Mouse (Mus musculus): ENCODE data around the gene Pla2g4d. TPM values are rescaled to one million over a fixed set of nuclear protein-coding genes. Genes with fewer than 3 reads are reported as not detected.
"Not testable (repeated sequence)": the region's sequence is repeated elsewhere in the genome, so short reads cannot be mapped to it uniquely, and the experiment has no call there.

Pla2g4d gene
- polyA plus RNA-seq, 1 experiment from 2014 or later = not detected

DNA sequence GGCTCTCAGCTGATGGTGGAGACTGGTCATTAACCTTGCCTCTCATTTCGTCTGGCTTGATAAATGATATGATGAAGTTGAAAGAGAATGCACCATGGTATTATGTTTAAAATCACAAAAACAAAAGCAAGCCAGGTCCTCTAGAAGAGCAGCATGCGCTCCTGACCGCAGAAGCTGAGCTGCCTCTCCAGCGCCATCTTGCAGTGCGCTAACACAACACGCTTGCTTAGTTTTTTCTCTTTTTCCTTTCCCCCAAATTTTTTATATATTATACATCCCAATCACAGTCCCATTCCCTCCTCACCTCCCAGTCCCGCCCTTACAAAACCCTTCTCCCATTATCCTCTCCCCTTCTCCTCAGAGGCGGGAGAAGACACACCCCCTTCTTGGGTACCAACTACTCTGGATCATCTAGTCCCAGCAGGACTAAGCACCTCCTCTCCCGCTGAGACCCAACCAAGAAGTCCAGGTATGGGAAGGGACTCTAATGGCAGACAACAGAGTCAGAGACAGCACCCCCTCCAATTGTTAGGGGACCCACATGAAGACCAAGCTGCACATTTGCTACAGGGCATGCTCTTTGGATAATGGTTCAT lies 43.5 kb downstream of the Pla2g4d start:
- H3K9ac ChIP-seq (ENCODE audit: low read length) = peak overlapping the region; percentile 63
- H3K4me1 ChIP-seq (ENCODE audit: control insufficient read depth, insufficient read depth, low read length) = no peaks in the 10 kb centered on the region
- WGBS = 15% methylated on average over 9 of the region's 9 CpGs
- peak; percentile 60 for ATAC-seq
- H3K9me3 ChIP-seq (replicated peaks; ENCODE audit: control insufficient read depth, low read length) = no peaks in the 10 kb centered on the region
- peak overlapping the region; percentile 63 for H3K4me2 ChIP-seq (ENCODE audit: low read length)
- no peak overlapping the region for H3K27ac ChIP-seq (ENCODE audit: low read depth, low read length)
- no peaks in the 10 kb centered on the region for H3K36me3 ChIP-seq (ENCODE audit: control insufficient read depth, insufficient read depth, low read length)
- DNase-seq (ENCODE audit: low spot score) = peak; percentile 64
- H3K4me3 ChIP-seq (ENCODE audit: low read depth, low read length) = peak overlapping the region; percentile 38
- H3K27me3 ChIP-seq (replicated peaks; ENCODE audit: control insufficient read depth, insufficient read depth, low read length) = no peaks in the 10 kb centered on the region

DNA sequence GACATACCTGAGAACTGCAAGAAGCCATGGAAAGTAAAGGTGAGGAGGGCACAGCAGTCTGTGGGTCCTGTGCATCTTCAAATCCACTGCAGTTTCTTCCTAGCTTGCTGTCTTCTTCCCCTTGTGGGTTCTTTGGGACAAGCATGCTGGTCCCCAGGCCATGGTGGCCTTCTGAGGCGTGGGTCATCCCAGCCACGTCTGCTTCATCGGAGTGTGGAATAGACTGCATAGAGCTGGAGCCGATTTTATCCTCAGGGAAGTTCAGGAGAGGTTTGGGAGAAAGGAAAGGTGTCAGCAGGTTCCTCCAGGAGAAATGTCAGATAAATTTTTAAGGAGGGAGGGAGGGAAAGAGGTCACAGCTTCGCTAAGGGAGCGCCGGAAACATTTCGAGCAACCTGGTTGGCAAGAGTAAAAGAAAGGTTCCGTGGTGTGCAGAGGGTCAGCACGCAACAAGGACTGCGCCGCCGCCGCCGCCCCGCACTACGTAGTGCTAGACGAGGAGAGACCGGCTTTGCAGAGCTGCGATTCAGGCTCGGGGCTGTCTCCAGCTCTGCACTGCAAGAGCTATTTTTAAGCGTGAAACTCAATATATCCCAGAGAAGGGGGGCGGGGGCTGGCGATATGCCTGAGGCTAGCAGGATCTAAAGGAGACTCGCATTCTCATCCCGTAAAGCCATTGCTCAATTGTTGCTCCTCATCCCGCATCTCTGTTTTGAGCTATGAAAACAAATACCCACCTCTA lies 44.1 kb downstream of the Pla2g4d start, which contains the start of gene Pla2g4e:
TSS of gene Pla2g4e (minus strand) at position 657 of the 742 bp plus-strand sequence.
- H3K9ac ChIP-seq (ENCODE audit: low read length) = peak within 1 kb of the TSS; percentile 63
- no peaks in the 10 kb centered on the region for H3K4me1 ChIP-seq (ENCODE audit: control insufficient read depth, insufficient read depth, low read length)
- H3K4me2 ChIP-seq (ENCODE audit: low read length) = peak within 1 kb of the TSS; percentile 63
- H3K9me3 ChIP-seq (replicated peaks; ENCODE audit: control insufficient read depth, low read length) = no peaks in the 10 kb centered on the region
- 3% methylated on average over 27 of the region's 27 CpGs for WGBS
- no peaks in the 10 kb centered on the region for H3K36me3 ChIP-seq (ENCODE audit: control insufficient read depth, insufficient read depth, low read length)
- peak within 1 kb of the TSS; percentile 38 for H3K4me3 ChIP-seq (ENCODE audit: low read depth, low read length)
- no peaks in the 10 kb centered on the region for H3K27me3 ChIP-seq (replicated peaks; ENCODE audit: control insufficient read depth, insufficient read depth, low read length)
- DNase-seq (ENCODE audit: low spot score) = peak; percentile 67
- peak; percentile 86 for ATAC-seq
- no peak within 1 kb of the TSS for H3K27ac ChIP-seq (ENCODE audit: low read depth, low read length)

DNA sequence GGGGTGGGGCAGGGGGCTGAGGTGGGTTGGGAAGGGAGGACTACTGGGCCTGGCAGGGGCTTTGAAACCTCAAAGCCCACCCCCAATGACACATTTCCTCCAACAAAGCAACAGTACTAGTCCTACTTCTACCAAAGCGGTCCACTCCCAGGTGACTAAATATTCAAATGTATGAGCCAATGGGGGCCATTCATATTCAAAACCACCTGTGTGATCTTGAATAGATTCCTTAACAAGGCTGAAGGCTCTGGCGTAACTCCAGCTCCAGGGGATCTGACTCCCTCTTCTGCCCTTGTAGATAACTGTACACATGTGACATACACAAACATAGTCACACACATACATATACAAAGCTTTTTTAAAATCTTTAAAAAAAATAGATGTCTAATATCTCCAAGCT lies 45.0 kb downstream of the Pla2g4d start:
- H3K4me2 ChIP-seq (ENCODE audit: low read length) = no peak overlapping the region
- no peaks in the 10 kb centered on the region for H3K9me3 ChIP-seq (replicated peaks; ENCODE audit: control insufficient read depth, low read length)
- no peaks in the 10 kb centered on the region for H3K27me3 ChIP-seq (replicated peaks; ENCODE audit: control insufficient read depth, insufficient read depth, low read length)
- H3K9ac ChIP-seq (ENCODE audit: low read length) = no peak overlapping the region
- H3K27ac ChIP-seq (ENCODE audit: low read depth, low read length) = no peak overlapping the region
- WGBS = 74% methylated on average over 2 of the region's 2 CpGs
- DNase-seq (ENCODE audit: low spot score) (no peak), ATAC-seq (no peak)
- H3K4me3 ChIP-seq (ENCODE audit: low read depth, low read length) = no peak overlapping the region
- H3K36me3 ChIP-seq (ENCODE audit: control insufficient read depth, insufficient read depth, low read length) = no peaks in the 10 kb centered on the region
- no peaks in the 10 kb centered on the region for H3K4me1 ChIP-seq (ENCODE audit: control insufficient read depth, insufficient read depth, low read length)

DNA sequence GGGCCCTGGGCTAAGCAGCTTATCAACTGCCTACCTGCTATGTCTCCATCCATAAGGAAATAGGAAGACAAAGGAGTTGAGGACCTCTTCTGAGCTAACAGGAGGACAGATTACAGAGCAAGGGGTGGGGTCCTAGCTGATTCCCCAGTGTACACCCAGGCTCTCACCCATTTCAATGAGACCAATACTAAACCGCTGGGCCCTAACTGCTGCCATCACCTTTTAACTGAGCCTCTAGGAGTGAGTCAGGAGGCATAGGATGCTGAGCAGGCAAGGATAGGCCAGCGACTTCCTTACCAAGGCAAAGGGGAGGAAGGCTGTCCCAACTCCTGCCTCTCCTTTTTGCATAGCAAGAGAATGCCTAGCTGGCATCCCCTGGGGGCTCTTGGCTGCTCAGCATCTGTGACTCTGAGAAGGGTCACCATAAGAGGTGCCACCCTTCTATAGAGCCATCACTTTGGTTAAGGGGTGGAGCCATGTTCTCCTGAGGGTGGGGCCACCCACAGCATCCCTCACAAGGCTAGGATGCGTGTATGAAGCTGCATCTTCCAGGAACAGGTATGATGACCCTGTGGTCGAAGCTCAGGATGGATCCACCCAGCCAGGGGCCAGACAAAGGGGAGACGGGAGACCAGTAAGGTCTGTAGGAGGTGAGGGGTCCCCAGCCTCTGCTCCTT lies 46.1 kb downstream of the Pla2g4d start:
- Histone ChIP-seq H3K4me1 (ENCODE audit: control insufficient read depth, insufficient read depth, low read length) (no peaks in the 10 kb centered on the region), H3K36me3 (ENCODE audit: control insufficient read depth, insufficient read depth, low read length) (no peaks in the 10 kb centered on the region), H3K27ac (ENCODE audit: low read depth, low read length) (no peak overlapping the region), H3K27me3 (replicated peaks; ENCODE audit: control insufficient read depth, insufficient read depth, low read length) (no peaks in the 10 kb centered on the region), H3K4me3 (ENCODE audit: low read depth, low read length) (no peak overlapping the region), H3K4me2 (ENCODE audit: low read length) (no peak overlapping the region), H3K9me3 (replicated peaks; ENCODE audit: control insufficient read depth, low read length) (no peaks in the 10 kb centered on the region), H3K9ac (ENCODE audit: low read length) (no peak overlapping the region)
- 80% methylated on average over 5 of the region's 5 CpGs for WGBS
- DNase-seq (ENCODE audit: low spot score) (no peak), ATAC-seq (no peak)

DNA sequence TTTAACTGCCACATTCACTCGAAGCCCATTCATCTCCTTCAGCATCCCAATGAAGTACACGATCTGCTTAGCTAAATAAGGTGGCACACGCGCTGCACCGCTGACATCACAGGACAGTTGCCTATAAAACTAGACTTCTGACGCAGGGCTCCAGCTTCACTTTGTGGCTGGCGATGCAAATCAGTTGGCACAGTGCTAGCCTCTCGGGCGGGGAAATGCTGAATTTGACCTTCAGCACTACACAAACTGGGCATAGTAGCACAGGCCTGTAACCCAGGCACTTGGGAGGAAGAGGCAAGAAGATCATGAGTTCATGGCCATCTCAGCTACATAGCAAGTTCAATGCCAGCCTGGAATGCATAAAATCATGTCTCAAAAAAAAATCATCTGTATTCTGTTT lies 50.3 kb downstream of the Pla2g4d start:
- not testable (repeated sequence) for H3K36me3 ChIP-seq (ENCODE audit: control insufficient read depth, insufficient read depth, low read length); H3K27ac ChIP-seq (ENCODE audit: low read depth, low read length); H3K4me1 ChIP-seq (ENCODE audit: control insufficient read depth, insufficient read depth, low read length); H3K9me3 ChIP-seq (replicated peaks; ENCODE audit: control insufficient read depth, low read length); H3K4me3 ChIP-seq (ENCODE audit: low read depth, low read length); ATAC-seq; H3K4me2 ChIP-seq (ENCODE audit: low read length); DNase-seq (ENCODE audit: low spot score); H3K27me3 ChIP-seq (replicated peaks; ENCODE audit: control insufficient read depth, insufficient read depth, low read length); H3K9ac ChIP-seq (ENCODE audit: low read length)
- WGBS = 94% methylated on average over 8 of the region's 9 CpGs

DNA sequence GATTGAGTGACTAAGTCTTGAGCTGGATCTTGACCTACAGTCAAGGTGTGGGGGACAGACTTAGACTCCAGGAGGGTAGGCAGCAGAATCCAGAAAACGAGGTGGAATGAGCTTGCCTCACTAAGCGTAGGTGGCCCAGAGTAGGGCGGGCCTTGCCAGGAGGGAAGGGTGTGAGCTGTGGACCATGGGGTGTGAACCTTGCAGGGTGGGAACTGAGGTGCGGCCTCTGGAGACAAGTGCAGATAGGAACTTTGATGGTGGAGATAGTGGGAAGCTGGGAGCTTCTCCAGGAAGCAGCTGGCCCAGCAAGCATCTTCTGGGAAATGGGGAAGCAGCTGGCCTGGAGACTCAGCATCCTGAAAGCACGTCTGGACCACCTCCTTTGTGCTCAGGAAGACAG lies 51.2 kb downstream of the Pla2g4d start:
- WGBS = 81% methylated on average over 5 of the region's 5 CpGs
- DNase-seq (ENCODE audit: low spot score) = no peak

DNA sequence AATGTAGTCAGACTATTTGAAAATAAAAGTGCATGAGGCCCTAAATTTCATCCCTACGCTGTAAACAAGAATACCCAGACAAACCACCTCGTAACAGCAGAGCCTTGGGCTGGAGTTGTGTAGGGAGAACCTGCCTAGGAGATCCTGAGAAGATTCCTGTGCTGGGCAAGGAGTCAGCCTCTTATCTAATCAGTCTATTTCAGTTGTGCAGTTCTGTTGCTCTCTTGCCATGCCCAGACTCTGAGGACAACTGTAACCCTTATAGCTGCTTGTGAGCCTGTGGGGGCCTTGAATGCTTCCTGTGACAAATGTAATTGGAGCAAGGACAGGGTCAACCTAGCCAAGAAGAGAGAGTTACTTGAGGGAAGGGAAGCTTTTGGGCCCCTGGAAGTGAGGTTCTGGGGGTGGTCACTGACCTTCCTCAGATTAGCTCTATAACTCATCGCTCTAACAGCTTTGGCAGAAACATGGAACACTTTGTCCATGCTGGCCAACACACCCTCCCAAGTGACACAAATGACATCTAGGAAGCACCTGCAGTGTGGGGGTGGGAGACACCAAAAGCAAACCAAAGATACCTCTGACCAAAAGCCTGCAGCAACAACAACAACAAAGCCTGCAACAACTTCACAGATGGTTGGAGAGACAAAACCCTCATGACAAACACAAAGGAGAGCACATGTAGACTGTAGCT lies 52.9 kb downstream of the Pla2g4d start:
- Histone ChIP-seq H3K27ac (ENCODE audit: low read depth, low read length) (no peak overlapping the region), H3K4me2 (ENCODE audit: low read length) (no peak overlapping the region), H3K9ac (ENCODE audit: low read length) (no peak overlapping the region), H3K27me3 (replicated peaks; ENCODE audit: control insufficient read depth, insufficient read depth, low read length) (no peaks in the 10 kb centered on the region), H3K4me1 (ENCODE audit: control insufficient read depth, insufficient read depth, low read length) (no peaks in the 10 kb centered on the region), H3K4me3 (ENCODE audit: low read depth, low read length) (no peak overlapping the region), H3K9me3 (replicated peaks; ENCODE audit: control insufficient read depth, low read length) (no peaks in the 10 kb centered on the region), H3K36me3 (ENCODE audit: control insufficient read depth, insufficient read depth, low read length) (no peaks in the 10 kb centered on the region)
- no peak for DNase-seq (ENCODE audit: low spot score)
- WGBS = 90% methylated on average over 3 of the region's 3 CpGs
- ATAC-seq = no peak

More for the DNA sequence above, 51.2 kb downstream of the Pla2g4d start:
- Histone ChIP-seq H3K9me3 (replicated peaks; ENCODE audit: control insufficient read depth, low read length) (no peaks in the 10 kb centered on the region), H3K9ac (ENCODE audit: low read length) (no peak overlapping the region), H3K4me3 (ENCODE audit: low read depth, low read length) (no peak overlapping the region), H3K4me2 (ENCODE audit: low read length) (no peak overlapping the region), H3K27me3 (replicated peaks; ENCODE audit: control insufficient read depth, insufficient read depth, low read length) (no peaks in the 10 kb centered on the region), H3K4me1 (ENCODE audit: control insufficient read depth, insufficient read depth, low read length) (no peaks in the 10 kb centered on the region), H3K27ac (ENCODE audit: low read depth, low read length) (no peak overlapping the region), H3K36me3 (ENCODE audit: control insufficient read depth, insufficient read depth, low read length) (no peaks in the 10 kb centered on the region)
- ATAC-seq = no peak

DNA sequence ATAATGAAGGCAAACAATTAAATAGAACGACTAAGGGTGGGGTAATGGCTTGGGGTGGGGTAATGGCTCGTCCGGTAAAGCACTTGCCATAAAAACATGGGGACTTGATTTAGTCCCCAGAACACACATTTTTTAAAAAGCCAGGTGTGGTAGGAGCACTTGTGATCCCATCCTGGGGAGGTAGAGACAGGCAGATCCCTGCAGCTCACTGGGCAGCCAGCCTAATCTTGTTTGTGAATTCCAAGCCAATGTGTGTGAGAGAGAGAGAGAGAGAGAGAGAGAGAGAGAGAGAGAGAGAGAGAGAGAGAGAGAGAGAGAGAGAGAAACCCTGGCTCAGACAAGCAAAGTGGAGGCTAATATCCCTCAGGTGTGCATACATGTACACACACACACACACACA lies 53.6 kb downstream of the Pla2g4d start:
- WGBS = 69% methylated on average over 3 of the region's 3 CpGs
- H3K4me1 ChIP-seq (ENCODE audit: control insufficient read depth, insufficient read depth, low read length) = no peaks in the 10 kb centered on the region
- H3K27me3 ChIP-seq (replicated peaks; ENCODE audit: control insufficient read depth, insufficient read depth, low read length) = no peaks in the 10 kb centered on the region
- DNase-seq (ENCODE audit: low spot score) (no peak), ATAC-seq (no peak)
- no peak overlapping the region for H3K9ac ChIP-seq (ENCODE audit: low read length)
- H3K36me3 ChIP-seq (ENCODE audit: control insufficient read depth, insufficient read depth, low read length) = no peaks in the 10 kb centered on the region
- H3K4me3 ChIP-seq (ENCODE audit: low read depth, low read length) = no peak overlapping the region
- no peak overlapping the region for H3K4me2 ChIP-seq (ENCODE audit: low read length)
- no peaks in the 10 kb centered on the region for H3K9me3 ChIP-seq (replicated peaks; ENCODE audit: control insufficient read depth, low read length)
- H3K27ac ChIP-seq (ENCODE audit: low read depth, low read length) = no peak overlapping the region

All from forebrain, embryonic 14.5 days (tissue).